Mouse (Mus musculus) lung, adult 2 months (tissue): Measurements from ENCODE around the gene Shank1.

ENCODE experiments used
- CTCF ChIP-seq: fragments of 200-500 bp; IDR thresholded peaks from 2 replicates; pipeline ENCODE4 v1.5.1; 2011; ENCODE audit warnings: mild to moderate bottlenecking, low read length, control low read depth; ENCODE audit not compliant: insufficient read depth
- POLR2A ChIP-seq: fragments of 200-500 bp; IDR thresholded peaks from 2 replicates; pipeline ENCODE4 v1.6.1; 2011; ENCODE audit warnings: low read depth, mild to moderate bottlenecking, control low read depth, low read length, borderline replicate concordance; ENCODE audit errors: extremely low read depth

DNA sequence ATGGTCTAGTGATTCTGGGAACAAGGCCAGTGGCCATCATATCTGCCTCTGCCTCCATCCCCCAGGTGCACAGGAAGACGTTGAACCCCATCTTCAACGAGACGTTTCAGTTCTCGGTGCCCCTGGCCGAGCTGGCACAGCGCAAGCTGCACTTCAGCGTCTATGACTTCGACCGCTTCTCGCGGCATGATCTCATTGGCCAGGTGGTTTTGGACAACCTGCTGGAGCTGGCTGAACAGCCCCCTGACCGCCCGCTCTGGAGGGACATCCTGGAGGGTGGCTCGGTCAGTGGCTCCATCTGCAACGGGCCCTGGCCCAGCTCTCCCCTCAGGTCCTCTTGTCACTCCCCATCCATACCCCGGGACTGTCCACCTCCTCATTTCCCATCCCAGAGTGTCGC, 83.2 kb downstream of the Shank1 start:
- no peak for TF ChIP-seq POLR2A
- TF ChIP-seq CTCF, result no peak
